Mouse (Mus musculus) common myeloid progenitor, adult 5-6 weeks (primary cell): Measurements from ENCODE around the gene Cryl1. TPM values are rescaled to one million over a fixed set of nuclear protein-coding genes. Genes with fewer than 3 reads are reported as not detected.
A peak's percentile ranks its signal among the peaks of the same experiment; 100 is the strongest.

Source experiments
- ATAC-seq: replicated peaks from 2 replicates; pipeline ENCODE4 v1.8.0; 2016; ENCODE audit warnings: low read depth, mild to moderate bottlenecking, moderate TSS enrichment, inconsistent platforms; ENCODE audit not compliant: poor library complexity, severe bottlenecking
- total RNA-seq: library from RNA; stranded (forward); fragments of 200-1000, 187-1606 nt; gene quantifications from 2 replicates; pipeline ENCODE4 v1.2.3, GENCODE M21; 2017

Cryl1 gene
- total RNA-seq, 1 experiment from 2014 or later = 12.1 TPM

- ATAC-seq = no peak
Measured at GRCm38 (mm10) chr14:57376016-57376415, 22.3 kb downstream of the Cryl1 start.

- ATAC-seq = no peak
Measured at GRCm38 (mm10) chr14:57375205-57375604, 23.1 kb downstream of the Cryl1 start.

GRCm38 (mm10) chr14:57372348-57373102 is 25.8 kb downstream of the Cryl1 start:
- ATAC-seq = peak; percentile 95

- ATAC-seq = no peak
Measured at GRCm38 (mm10) chr14:57367327-57367726, 31.0 kb downstream of the Cryl1 start.

GRCm38 (mm10) chr14:57366724-57367123 is 31.6 kb downstream of the Cryl1 start:
- peak; percentile 80 for ATAC-seq

GRCm38 (mm10) chr14:57365341-57365740 is 33.0 kb downstream of the Cryl1 start:
- no peak for ATAC-seq

GRCm38 (mm10) chr14:57363833-57364232 is 34.5 kb downstream of the Cryl1 start:
- ATAC-seq = no peak

- ATAC-seq = peak; percentile 63; the same call in 1 of the 2 replicates
Measured at GRCm38 (mm10) chr14:57362726-57363660, 35.3 kb downstream of the Cryl1 start.

- ATAC-seq = peak; percentile 63; the same call in 1 of the 2 replicates
Measured at GRCm38 (mm10) chr14:57357030-57357429, 41.3 kb downstream of the Cryl1 start.

- no peak for ATAC-seq
Measured at GRCm38 (mm10) chr14:57351521-57352235, 46.7 kb downstream of the Cryl1 start.

- ATAC-seq = no peak
Measured at GRCm38 (mm10) chr14:57349955-57350354, 48.4 kb downstream of the Cryl1 start.

GRCm38 (mm10) chr14:57348155-57348554 is 50.2 kb downstream of the Cryl1 start:
- ATAC-seq = no peak

GRCm38 (mm10) chr14:57346135-57346534 is 52.2 kb downstream of the Cryl1 start:
- no peak for ATAC-seq

- ATAC-seq = peak; percentile 36; the same call in 1 of the 2 replicates
Measured at GRCm38 (mm10) chr14:57344781-57345492, 53.4 kb downstream of the Cryl1 start.

- ATAC-seq = no peak
Measured at GRCm38 (mm10) chr14:57343057-57343750, 55.1 kb downstream of the Cryl1 start.

GRCm38 (mm10) chr14:57342316-57343055 is 55.8 kb downstream of the Cryl1 start:
- no peak for ATAC-seq

GRCm38 (mm10) chr14:57338666-57339065 is 59.7 kb downstream of the Cryl1 start:
- no peak for ATAC-seq

- peak; percentile 45; the same call in 1 of the 2 replicates for ATAC-seq
Measured at GRCm38 (mm10) chr14:57334833-57335232, 63.5 kb downstream of the Cryl1 start.
